Mouse (Mus musculus): ENCODE data around the gene 4933406M09Rik. TPM values are rescaled to one million over a fixed set of nuclear protein-coding genes. Genes with fewer than 3 reads are reported as not detected.

The 4933406M09Rik gene
- total and polyA plus RNA-seq, 2 experiments from 2014 or later = not detected

- WGBS = 93% methylated on average over 4 of the region's 4 CpGs
- no peak overlapping the region for H3K27ac ChIP-seq (ENCODE audit: low read depth, low read length)
- H3K27me3 ChIP-seq (ENCODE audit: insufficient read depth, low read length) = no peaks in the 10 kb centered on the region
- ATAC-seq (ENCODE audit: low FRiP score) (no peak), DNase-seq (ENCODE audit: low spot score) (no peak)
- H3K9me3 ChIP-seq (ENCODE audit: low read length) = no peaks in the 10 kb centered on the region
- no peak for TF ChIP-seq CTCF (IDR thresholded peaks at IDR 0.05)
- no peak overlapping the region for H3K9ac ChIP-seq (replicated peaks; ENCODE audit: low read length, poor library complexity, severe bottlenecking)
- H3K4me1 ChIP-seq (ENCODE audit: insufficient read depth, low read length) = no peaks in the 10 kb centered on the region
- no peak overlapping the region for H3K4me2 ChIP-seq (ENCODE audit: low read depth, low read length, poor library complexity, severe bottlenecking)
- H3K36me3 ChIP-seq (ENCODE audit: insufficient read depth, low read length) = peaks cover 33% of the 10 kb centered on the region
- no peak overlapping the region for H3K4me3 ChIP-seq (ENCODE audit: low read depth, low read length)
These were observed 47.7 kb downstream of the 4933406M09Rik start for GRCm38 (mm10) chr1:134433473-134433872.

- peak; percentile 49 for TF ChIP-seq CTCF (IDR thresholded peaks at IDR 0.05)
- Histone ChIP-seq H3K9me3 (ENCODE audit: low read length) (no peaks in the 10 kb centered on the region), H3K27ac (ENCODE audit: low read depth, low read length) (no peak overlapping the region), H3K4me2 (ENCODE audit: low read depth, low read length, poor library complexity, severe bottlenecking) (no peak overlapping the region), H3K27me3 (ENCODE audit: insufficient read depth, low read length) (no peaks in the 10 kb centered on the region), H3K36me3 (ENCODE audit: insufficient read depth, low read length) (peaks cover 19% of the 10 kb centered on the region), H3K4me3 (ENCODE audit: low read depth, low read length) (no peak overlapping the region), H3K9ac (replicated peaks; ENCODE audit: low read length, poor library complexity, severe bottlenecking) (no peak overlapping the region), H3K4me1 (ENCODE audit: insufficient read depth, low read length) (no peaks in the 10 kb centered on the region)
- 32% methylated on average over 4 of the region's 4 CpGs for WGBS
- ATAC-seq (ENCODE audit: low FRiP score) (no peak), DNase-seq (ENCODE audit: low spot score) (peak; percentile 22)
These were observed 49.7 kb downstream of the 4933406M09Rik start for GRCm38 (mm10) chr1:134435414-134435813.

GRCm38 (mm10) chr1:134440437-134440836 is 54.7 kb downstream of the 4933406M09Rik start:
- Histone ChIP-seq H3K4me2 (ENCODE audit: low read depth, low read length, poor library complexity, severe bottlenecking) (no peak overlapping the region), H3K4me1 (ENCODE audit: insufficient read depth, low read length) (no peaks in the 10 kb centered on the region), H3K36me3 (ENCODE audit: insufficient read depth, low read length) (no peaks in the 10 kb centered on the region), H3K27me3 (ENCODE audit: insufficient read depth, low read length) (no peaks in the 10 kb centered on the region), H3K9me3 (ENCODE audit: low read length) (no peaks in the 10 kb centered on the region), H3K4me3 (ENCODE audit: low read depth, low read length) (no peak overlapping the region), H3K27ac (ENCODE audit: low read depth, low read length) (no peak overlapping the region), H3K9ac (replicated peaks; ENCODE audit: low read length, poor library complexity, severe bottlenecking) (no peak overlapping the region)
- DNase-seq (ENCODE audit: low spot score) (no peak), ATAC-seq (ENCODE audit: low FRiP score) (no peak)
- no peak for TF ChIP-seq CTCF (IDR thresholded peaks at IDR 0.05)
- WGBS = 91% methylated on average over 6 of the region's 6 CpGs

Other genes starting within 250 kb of the 4933406M09Rik start
- gene Chil1, start 203.8 kb upstream of the 4933406M09Rik start, total RNA-seq (2014; rRNA removed) = 0.47 and 3.0 TPM in 2 replicates
- gene Chil1, start 203.8 kb upstream of the 4933406M09Rik start, polyA plus RNA-seq (2015; fragmentation: Nextera tagmentation; extraction: Ambion mirVana) = 3.0 and 4.3 TPM in 2 replicates
- gene Mybph, start 192.5 kb upstream of the 4933406M09Rik start, total RNA-seq (2014; rRNA removed) = not detected in 2 replicates
- gene Mybph, start 192.5 kb upstream of the 4933406M09Rik start, polyA plus RNA-seq (2015; fragmentation: Nextera tagmentation; extraction: Ambion mirVana) = 0.12 TPM in 1 of 2 replicates, not detected in the other
- 45.1 and 54.2 TPM in 2 replicates for gene Adora1, start 150.5 kb upstream of the 4933406M09Rik start, total RNA-seq (2014; rRNA removed)
- 32.5 and 35.6 TPM in 2 replicates for gene Adora1, start 150.5 kb upstream of the 4933406M09Rik start, polyA plus RNA-seq (2015; fragmentation: Nextera tagmentation; extraction: Ambion mirVana)
- 0.11 and 0.19 TPM in 2 replicates for gene Myog, start 96.0 kb upstream of the 4933406M09Rik start, total RNA-seq (2014; rRNA removed)
- gene Myog, start 96.0 kb upstream of the 4933406M09Rik start, polyA plus RNA-seq (2015; fragmentation: Nextera tagmentation; extraction: Ambion mirVana) = not detected in 2 replicates
- 42.0 and 43.3 TPM in 2 replicates for gene Ppfia4, start 53.0 kb upstream of the 4933406M09Rik start, total RNA-seq (2014; rRNA removed)
- 28.7 and 29.1 TPM in 2 replicates for gene Ppfia4, start 53.0 kb upstream of the 4933406M09Rik start, polyA plus RNA-seq (2015; fragmentation: Nextera tagmentation; extraction: Ambion mirVana)
- 245 and 286 TPM in 2 replicates for gene Tmem183a, start 24.0 kb upstream of the 4933406M09Rik start, total RNA-seq (2014; rRNA removed)
- gene Tmem183a, start 24.0 kb upstream of the 4933406M09Rik start, polyA plus RNA-seq (2015; fragmentation: Nextera tagmentation; extraction: Ambion mirVana) = 120 and 125 TPM in 2 replicates
- gene Cyb5r1, start 19.6 kb downstream of the 4933406M09Rik start, total RNA-seq (2014; rRNA removed) = 5.3 and 7.4 TPM in 2 replicates
- 7.9 and 8.3 TPM in 2 replicates for gene Cyb5r1, start 19.6 kb downstream of the 4933406M09Rik start, polyA plus RNA-seq (2015; fragmentation: Nextera tagmentation; extraction: Ambion mirVana)
- gene Adipor1, start 29.4 kb downstream of the 4933406M09Rik start, total RNA-seq (2014; rRNA removed) = 98.7 and 110 TPM in 2 replicates
- gene Adipor1, start 29.4 kb downstream of the 4933406M09Rik start, polyA plus RNA-seq (2015; fragmentation: Nextera tagmentation; extraction: Ambion mirVana) = 74.1 and 80.5 TPM in 2 replicates
- 26.4 and 42.7 TPM in 2 replicates for gene Klhl12, start 69.6 kb downstream of the 4933406M09Rik start, total RNA-seq (2014; rRNA removed)
- 33.9 and 35.3 TPM in 2 replicates for gene Klhl12, start 69.6 kb downstream of the 4933406M09Rik start, polyA plus RNA-seq (2015; fragmentation: Nextera tagmentation; extraction: Ambion mirVana)
- gene Rabif, start 108.7 kb downstream of the 4933406M09Rik start, total RNA-seq (2014; rRNA removed) = 37.6 and 45.1 TPM in 2 replicates
- gene Rabif, start 108.7 kb downstream of the 4933406M09Rik start, polyA plus RNA-seq (2015; fragmentation: Nextera tagmentation; extraction: Ambion mirVana) = 79.0 and 79.5 TPM in 2 replicates
- not detected in 2 replicates for gene Mgat4e, start 163.7 kb downstream of the 4933406M09Rik start, total RNA-seq (2014; rRNA removed)
- gene Mgat4e, start 163.7 kb downstream of the 4933406M09Rik start, polyA plus RNA-seq (2015; fragmentation: Nextera tagmentation; extraction: Ambion mirVana) = not detected in 2 replicates
- gene Kdm5b, start 174.2 kb downstream of the 4933406M09Rik start, total RNA-seq (2014; rRNA removed) = 65.9 and 69.9 TPM in 2 replicates
- gene Kdm5b, start 174.2 kb downstream of the 4933406M09Rik start, polyA plus RNA-seq (2015; fragmentation: Nextera tagmentation; extraction: Ambion mirVana) = 37.3 and 43.7 TPM in 2 replicates